Mouse (Mus musculus) kidney, postnatal 10 days (tissue): ENCODE results near the gene Aldh3b1.

ENCODE experiments used
- DNase-seq: peaks from one replicate; pipeline ENCODE4 v3.0.0; 2021; ENCODE audit warnings: mixed read lengths

Gene Aldh3b1

DNA sequence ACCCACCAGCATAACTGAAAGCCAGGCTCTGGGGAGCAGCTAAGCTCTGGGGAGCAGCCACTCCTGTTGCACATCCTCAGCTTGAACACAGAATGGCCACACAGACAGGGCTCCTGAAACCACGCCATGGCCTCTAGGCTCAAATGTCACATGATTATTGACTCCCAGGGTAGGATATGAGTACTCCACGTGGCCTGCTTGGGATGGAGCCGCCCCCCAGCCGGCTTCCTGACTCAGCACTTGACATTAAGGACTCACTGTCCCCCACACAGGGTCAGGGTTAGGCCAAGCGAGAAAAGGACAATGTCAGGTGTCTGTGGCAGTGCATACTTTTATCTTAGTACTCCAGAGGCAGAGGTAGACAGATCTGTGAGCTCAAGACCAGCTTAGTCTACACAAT is 19.4 kb downstream of the Aldh3b1 start:
- DNase-seq: no peak

DNA sequence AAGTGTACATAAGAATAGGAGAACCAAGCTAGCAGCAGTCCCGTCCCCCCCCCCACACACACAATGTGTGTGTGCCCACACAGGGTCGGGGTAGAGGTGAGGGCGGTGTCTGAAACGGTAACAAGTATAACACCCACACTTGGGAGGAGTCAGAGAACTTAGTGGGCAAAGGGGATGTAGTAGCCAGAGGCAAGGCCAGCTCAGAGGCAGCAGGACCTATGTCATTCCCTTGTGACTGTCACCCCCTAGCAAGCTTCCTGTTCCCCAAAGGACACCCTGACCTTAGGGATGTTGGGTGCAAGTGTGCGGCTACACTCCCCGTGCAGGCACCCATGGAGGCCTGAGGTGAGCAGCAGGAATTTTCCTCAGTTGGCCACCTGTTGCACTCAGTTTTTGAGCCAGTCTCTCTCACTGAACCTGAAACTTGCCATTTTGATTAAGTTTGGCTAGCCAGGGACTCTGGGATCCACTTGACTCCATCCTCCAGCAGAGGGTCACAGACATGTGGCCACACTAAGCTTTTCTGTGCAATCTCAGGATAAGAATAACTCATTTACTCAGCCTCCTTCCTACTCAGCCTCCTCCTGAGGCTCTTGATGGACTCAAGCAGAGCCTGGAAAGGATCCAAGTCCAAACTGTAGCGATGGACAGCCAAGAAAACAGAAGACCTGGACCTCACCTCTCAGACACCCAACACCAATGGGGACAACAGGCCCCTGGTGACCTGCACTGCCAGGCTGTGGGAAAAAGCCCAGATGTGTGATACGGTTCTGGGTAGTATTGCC is 21.5 kb downstream of the Aldh3b1 start:
- no peak for DNase-seq

DNA sequence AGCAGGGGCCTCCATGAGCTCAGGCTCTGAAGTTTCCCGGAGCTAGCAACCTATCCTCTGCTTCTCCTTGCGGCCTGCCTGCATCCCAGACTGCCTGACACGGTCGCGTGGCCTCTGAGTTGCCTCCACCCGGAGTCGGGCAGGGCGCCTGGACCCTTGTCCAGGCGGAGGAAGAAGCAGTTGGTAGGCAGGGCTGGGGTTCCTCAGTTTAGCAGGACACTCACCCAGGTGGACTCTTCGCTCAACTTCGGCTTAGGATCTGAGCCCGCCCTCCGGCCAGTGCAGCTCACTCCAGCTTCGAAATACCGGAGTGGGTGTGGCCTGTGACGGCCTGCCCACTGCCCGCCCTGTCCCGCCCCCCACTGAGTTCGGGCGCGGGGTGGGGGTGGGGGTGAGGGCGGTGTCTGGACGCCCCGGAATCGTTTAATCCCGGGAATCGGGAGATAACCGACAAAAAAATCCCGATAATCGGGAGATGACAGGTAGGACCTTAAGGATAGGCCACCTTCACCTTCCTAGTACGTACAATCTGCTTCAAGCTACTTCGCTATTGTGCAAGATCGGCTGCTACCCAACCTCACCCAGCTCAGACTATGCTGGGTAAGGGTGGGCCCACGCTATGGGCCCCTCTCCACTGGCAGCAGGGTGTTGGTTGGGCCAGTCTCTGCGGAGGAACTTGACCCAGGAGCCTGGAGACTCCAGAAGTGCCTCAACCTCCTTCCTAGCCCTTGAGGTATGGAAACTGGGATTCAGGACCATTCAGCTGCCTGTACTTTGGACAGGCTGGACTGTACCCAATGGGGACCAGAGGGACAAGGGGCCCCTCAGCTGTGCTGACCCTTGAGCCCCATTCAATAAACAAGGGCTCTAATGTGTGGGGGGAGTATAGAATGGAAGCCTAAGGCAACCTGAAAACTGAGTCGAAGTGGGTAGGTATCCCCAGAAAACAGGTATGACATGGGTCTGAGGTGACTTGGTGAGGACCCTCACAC is 22.5 kb downstream of the Aldh3b1 start, which contains the start of gene Tcirg1:
Tcirg1 (minus strand) TSS at position 339 of the 992 bp plus-strand sequence.
- peak; percentile 91 for DNase-seq

DNA sequence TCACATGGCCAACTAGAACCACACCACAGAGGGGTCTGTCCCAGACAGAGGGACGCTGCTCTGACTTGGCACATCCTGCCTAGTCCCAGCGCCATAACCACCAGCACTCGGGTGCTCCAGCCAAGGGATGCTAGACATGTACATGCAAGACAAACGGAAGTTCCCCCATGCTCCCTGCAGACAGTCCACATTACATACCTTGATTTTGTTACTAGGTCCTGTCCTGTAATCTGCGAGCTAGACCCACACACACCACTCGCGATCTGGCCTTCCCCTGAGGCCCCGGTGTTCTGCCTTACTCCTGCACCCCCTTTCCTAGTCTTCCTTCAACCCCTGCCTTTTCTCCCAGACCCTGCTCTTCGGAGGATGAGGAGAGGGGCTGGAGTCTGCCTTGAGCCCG is 23.3 kb downstream of the Aldh3b1 start:
- DNase-seq: no peak

DNA sequence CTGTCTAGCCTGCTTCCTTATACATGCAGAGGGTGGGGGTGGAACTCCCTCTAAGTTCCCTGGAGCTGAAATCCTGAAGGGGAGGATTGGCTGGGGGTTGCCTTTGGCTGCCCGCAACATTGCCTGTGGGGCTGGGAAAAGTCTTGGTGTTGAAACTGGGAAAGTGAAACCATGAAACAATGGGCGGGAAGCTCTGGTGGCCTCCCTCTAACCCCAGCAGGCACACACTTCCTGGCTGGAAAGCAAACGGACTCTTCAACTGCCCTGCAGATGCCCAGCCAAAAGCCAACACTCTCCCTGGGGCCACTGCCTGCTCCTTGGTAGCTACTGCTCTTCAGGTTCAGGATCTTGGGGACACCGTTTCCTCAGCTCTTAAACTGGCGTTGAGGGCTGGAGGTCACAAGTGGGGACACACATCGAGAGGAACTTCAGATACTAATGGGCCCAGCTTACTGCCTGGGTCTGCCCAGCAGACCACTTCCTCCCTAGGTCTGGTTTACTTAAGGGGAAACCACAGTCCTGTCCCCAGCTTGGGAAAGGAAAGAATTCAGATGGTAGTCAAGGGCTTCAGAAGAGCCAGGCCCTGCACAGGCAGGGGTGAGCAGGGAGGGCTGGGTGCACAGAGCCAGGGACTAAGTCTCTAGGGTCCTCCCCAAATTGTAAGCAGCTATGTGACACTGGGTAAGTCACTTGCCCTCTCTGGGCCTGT is 24.2 kb downstream of the Aldh3b1 start:
- DNase-seq: peak; percentile 67

DNA sequence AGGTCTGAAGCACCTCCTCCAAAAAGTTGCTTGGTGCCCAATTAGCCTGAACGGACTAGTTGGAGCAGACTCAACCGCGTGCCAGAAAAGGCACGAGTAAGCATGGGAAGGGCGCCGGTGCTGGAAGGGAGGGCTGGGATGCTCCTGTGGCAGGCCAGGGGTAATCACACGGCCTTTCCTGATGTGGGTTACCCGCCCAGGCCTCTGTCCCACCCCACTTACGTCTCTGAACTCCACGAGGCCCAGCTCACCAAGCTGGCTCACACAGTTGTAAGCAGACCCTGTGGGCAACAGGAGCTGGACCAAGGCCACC is 25.3 kb downstream of the Aldh3b1 start:
- no peak for DNase-seq

DNA sequence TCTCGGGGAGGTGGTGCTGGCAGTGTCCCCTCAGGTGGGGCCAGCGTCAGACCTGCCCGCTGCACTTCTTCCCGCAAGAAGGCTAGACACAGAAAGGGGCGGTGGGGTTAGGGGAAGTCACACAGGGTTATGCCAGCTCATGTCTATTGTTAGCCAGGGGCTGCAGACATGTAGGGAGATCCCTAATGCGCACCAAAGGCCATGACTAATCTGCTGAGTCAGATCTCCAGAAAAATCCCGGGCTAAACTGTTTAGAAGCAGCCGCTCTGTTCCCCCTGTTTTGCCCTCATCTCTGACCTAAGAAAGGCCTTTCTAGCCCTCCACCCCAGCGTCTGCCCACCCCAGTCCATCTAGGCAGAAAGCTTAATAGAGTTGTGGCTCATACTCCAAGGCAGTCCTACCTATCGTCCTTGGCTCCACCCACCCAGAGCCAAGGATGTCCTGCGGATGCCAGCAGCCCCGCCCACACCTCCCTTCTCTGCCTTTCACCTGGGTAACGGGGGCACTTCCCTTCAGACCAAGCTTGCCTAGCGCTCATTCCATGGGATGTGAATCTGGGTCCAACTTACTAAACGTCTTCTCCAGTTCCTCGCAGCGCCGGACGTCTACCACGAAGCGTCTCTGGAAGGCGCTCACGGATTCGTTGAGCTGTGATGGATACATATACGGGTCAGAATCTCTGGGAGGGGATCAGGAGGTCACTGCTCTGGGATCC is 25.8 kb downstream of the Aldh3b1 start:
- DNase-seq: no peak

DNA sequence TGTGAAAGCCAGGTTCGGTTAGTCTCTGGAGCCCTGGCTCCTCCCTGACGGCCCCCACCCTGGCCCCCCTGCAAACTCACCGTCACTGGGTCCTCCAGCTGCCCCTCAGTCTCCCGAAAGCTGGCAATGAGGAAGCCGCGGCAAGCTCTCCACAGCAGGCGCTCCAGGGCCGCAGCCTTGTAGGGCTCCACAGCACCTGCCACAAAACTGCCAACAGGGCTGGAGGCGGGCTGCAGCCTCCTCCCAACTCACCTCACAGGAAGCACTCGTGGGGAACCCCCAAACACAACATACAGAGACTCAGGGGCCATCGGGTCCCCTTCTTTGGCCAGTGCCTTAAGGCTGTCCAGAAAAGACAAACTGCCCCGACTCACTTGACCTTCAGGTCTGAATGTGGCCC is 26.6 kb downstream of the Aldh3b1 start:
- no peak for DNase-seq

DNA sequence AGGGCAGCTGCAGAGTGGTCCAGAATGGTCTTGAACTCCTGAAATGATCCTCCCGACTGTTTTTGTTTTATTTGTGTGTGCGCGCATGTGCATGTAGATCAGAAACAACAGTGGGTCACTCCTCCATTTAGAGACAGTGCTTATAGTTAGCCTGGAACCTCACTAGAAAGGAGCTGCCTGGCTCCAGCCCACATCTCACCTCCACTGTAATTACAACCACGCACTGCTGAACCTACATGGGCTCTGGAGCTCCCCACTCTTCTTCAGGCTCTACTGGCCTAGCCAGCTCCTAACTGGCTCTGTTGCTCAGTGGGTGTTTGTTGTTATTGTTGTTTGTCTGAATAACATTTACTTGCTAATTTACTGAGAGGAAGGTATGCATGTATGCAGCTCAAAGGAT is 30.0 kb downstream of the Aldh3b1 start:
- no peak for DNase-seq

DNA sequence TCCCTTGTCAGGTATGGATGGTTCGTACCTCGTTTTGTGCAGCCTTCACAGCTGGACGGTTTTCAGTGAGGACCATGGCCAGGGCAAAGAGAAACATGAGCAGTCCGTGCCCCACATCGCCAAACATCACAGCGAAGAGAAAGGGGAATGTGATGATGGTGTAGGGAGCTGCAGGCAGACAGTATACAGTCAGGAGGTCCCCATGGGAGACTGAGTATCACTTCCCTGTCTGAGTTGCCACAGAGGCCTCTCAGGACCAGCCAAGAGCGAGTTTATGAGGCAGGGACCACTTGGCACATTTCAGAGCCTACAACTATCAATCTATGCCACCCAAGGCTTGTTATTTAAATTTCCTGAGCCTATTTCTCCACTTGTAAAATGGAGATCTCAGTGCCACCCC is 30.7 kb downstream of the Aldh3b1 start:
- DNase-seq: no peak

DNA sequence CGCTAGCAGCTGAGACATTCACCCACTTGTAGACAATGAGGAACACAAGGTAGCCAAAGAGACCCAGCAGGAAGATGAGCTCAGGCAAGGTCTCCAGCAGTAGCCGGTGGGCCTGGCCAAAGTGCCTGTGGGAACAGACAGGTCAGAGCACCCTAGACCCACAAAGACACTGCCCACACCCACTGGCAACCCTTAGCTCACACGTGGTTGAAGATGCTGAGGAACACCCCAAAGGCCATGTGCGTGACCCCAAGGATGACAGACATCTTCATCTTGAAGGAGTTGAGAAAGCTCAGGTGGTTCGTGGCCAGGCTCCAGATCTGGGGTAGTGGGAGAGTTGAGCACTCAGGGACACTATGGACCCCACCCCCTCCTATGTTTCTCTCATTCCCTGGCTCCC is 32.1 kb downstream of the Aldh3b1 start:
- no peak for DNase-seq

DNA sequence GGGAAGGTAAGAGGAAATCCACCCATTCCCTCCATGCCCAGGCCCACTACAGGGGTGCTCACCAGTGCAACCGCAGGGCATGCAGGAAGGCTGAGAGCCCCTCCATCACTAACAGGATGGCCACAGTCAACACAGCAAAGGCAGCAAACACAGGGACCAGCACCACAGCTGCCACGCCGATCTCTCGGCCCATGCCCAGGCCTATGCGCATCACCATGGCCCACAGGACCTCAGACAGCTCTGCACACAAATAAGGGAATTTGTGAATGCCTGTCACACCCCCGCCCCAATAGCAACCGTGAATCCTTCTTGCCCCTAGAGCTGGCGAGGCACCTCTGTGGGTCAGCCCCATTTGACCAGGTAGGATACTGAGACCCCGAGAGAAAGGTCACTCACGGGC is 33.4 kb downstream of the Aldh3b1 start:
- no peak for DNase-seq

DNA sequence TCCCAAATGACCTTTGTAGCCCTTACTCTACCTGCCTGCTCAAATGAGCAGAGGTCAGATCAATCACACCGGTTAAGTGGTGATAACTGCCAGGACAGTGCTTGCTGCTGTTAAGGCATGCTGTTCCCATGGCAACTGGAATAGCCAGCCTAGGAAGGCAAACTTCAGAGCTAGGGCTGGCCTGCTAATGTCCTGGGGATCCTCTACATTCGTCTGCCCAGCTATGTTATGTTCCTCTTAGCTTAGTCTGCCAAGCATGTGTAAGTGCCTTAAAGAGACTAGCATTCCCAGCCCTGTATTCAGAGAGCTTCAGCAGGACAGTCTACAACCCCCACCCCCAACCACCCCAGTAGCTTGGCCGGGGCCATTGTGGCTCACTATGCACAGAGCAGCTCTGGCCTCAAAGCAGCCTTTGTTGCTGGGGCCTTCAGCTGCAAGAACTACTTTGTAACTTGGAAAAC is 34.4 kb downstream of the Aldh3b1 start:
- no peak for DNase-seq

DNA sequence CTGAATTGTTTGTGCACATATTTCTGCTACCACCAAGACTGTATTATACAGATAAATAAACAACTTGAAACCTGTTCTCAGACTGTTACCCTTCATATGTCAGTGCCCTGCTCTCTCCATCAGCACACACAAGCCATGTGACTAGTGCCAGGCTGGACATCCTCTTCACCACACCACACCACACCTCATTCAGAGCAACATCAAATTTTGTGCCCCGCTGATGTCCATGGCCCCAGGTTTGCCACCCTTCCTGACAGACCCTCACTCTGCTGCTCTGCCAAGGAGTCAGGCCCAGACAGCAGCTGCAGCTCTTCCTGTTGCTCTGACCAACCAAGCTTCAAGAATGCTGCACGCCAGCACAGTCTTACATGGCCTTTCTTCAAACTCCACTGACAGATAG is 35.3 kb downstream of the Aldh3b1 start:
- no peak for DNase-seq

DNA sequence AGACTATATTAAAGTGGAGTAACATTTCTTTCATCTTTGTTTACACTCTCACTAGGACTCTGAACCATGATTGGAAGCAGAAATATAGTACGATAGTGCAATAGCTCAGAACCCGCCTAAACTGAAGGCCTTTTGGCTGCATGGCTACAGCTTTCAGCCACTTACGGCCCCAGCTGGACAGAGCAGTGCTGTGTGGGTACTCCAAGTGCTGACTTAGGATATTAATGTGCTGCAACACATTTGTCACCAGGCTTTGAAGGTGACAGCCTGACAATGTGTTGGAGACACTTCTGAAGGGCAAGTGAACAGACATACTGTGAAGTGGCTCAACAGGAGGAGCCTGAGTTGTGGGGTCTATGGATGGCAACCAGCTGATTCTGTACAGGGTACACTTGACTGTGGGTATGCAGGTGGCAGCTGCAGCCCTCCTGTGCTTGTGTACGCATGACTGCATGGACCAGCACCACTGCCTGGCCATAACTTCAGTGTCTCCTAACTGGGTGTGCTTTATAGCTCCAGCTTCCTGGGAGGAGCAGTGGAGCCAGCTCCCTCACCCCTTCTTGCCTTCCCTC is 36.0 kb downstream of the Aldh3b1 start:
- DNase-seq: no peak

DNA sequence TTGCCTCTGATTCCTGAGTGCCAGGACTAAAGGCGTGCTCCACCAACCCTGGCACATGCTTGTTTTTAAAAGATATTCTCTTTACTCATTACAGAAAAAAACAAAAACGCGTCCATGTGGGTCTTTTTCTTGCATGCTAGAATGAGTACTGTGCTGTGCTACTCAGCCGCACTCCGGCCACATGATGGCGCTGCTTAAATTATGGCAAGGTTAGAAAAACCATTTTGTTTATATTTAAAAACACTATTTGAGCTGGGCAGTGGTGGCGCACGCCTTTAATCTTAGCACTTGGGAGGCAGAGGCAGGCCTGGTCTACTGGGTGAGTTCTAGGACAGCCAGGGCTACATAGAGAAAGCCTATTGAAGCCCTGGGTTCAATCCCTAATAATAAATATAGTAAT is 39.4 kb downstream of the Aldh3b1 start:
- DNase-seq: peak; percentile 58

DNA sequence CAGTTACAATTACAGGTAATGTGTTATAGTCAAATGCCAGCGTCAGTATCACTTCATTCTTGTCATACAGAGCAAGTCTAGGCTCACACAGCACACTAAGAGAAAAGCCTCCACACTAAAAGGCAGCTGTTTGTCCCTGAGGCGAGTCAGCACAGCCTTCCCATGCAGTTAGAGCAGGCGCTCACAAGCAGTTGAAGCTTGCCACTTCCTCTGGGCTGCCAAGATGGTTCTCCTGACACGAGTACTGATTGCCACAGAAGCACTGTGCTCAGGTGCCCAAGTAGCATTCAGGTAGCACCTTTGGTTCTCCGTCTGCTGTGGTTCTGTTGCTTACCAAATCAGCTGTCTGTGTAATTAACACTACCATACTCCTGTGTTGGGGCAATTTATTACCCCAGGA is 40.5 kb downstream of the Aldh3b1 start:
- DNase-seq: no peak

DNA sequence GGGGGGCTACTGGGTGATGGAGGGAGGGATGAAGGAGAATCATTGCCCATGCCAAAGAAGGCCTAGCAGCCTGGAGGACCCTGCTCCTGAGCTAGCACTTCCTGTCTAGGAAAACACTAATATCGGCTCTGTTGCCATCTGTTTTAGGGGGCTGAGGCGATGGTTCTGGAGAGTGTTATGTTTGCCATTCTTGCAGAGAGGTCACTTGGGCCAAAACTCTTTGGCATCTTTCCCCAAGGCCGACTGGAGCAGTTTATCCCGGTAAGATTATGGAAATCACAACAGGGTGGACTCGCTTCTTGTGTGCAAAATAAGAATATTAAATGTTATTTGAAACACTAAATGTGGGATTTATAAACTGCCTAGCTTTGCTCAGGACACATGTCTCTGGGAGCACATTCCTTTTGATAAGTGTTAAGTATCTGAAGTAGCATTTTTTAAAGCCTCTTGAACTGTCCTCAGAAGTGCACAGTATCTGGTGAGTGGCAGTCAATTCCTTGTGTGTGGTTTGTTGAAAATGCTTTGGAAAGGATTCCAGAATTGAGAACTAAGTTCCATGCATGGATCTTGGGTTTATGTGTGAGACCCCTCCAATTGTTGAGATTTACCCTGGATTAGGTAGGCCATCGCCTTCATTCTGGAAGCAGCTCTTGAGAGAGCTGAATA is 45.1 kb downstream of the Aldh3b1 start:
- no peak for DNase-seq

DNA sequence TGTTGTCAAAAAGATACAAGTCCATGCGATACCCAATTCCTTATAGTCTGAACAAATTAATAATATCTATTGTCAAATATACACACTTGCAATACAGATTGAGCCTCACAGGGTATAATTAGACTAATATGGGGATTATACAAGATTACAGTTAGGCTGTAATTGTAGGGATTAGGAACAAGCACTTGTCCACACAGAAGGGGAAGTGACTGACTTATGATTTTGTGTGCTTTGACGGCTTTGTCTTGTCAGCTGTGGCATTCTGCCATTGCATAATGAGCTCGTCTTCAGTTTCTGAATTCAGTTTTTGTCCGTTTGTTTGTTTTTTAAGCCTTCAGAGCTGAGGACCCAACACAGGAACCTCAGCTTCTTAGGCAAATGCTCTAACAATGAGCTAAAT is 47.4 kb downstream of the Aldh3b1 start:
- no peak for DNase-seq

DNA sequence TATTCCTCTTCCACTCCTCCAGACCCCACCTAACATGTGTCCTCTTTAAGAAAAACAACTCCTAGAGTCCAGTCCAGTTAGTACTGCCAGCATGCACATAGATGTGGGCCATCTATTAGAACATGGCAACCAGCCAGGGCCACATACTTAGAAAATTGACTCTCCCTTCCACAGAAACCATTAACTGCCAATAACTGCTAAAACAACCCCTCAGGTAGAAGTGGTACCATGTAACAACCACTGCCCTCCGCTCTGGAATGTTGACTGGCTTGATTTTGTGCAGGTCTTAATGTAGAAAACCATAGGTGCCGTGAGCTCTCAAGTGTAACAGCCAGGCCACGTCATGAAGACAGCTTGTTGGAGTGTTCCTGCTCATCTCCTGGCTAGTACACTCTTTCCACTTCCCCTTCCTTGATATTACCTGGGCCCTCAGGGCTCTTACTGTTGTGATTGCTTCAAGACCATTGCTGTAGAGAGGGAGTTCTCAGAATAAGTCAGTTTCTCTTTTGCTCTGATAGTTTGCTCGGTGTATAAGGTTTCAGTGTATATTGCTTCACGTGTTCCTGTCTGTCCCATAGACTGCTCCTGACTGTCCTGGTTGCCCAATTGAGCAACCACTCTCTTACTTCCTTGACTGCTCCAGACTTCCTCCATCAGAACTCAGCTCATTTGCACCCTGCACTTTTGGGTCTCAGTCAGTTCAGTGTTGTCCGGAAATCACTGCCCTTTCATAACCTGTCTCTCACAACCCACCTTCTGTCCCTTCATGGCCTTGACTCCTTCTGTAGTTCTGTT is 49.4 kb downstream of the Aldh3b1 start:
- peak; percentile 43 for DNase-seq

DNA sequence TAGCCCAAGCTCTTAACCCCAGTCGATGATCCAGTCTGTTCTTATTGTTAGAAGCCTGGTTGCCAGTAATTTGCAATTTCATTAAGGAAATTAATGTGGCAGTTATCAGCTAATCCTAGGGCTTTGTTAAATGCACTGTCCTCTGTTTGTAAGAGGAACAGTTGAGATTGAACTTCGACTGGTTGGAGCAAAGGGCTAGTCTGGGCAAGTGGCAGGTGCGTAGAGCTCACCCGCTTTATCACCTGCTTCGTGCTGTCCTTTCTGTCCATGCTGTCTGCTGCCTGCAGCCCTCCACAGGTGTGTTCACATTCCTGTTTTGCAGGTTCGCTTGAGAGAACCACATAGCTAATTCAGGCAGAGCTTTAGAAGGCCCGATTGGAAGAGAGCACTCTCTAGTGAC is 54.6 kb downstream of the Aldh3b1 start:
- DNase-seq: no peak
